Mouse (Mus musculus) stomach, postnatal 0 days (tissue): Measurements from ENCODE around the gene Cmtm2a.

Experiments used
- CTCF ChIP-seq: IDR thresholded peaks from 2 replicates; pipeline ENCODE4 v1.5.1; 2016; ENCODE audit warnings: antibody characterized with exemption, low read depth, mild to moderate bottlenecking, moderate library complexity
- EP300 ChIP-seq: optimal IDR thresholded peaks from 2 replicates; pipeline ENCODE3; 2016; ENCODE audit warnings: antibody characterized with exemption

GRCm38 (mm10) chr8:104339983-104340232, 46.9 kb upstream of the Cmtm2a start:
- TF ChIP-seq CTCF = no peak
- no peak for TF ChIP-seq EP300
